Mouse (Mus musculus) midbrain, embryonic 12.5 days (tissue): ENCODE results near the gene Prr7. TPM values are rescaled to one million over a fixed set of nuclear protein-coding genes. Genes with fewer than 3 reads are reported as not detected.

ENCODE experiments used
- ATAC-seq: fragments of 200-750 bp; cut with Nextera tagmentation; 2 replicates; pipeline ENCODE4 v1.8.0; 2017; ENCODE audit warnings: low read depth, moderate TSS enrichment, moderate library complexity; ENCODE audit not compliant: low FRiP score
- H3K27ac ChIP-seq: fragments of 300-500 bp; sonication (generic); replicated peaks from 2 replicates; pipeline ENCODE4 v1.5.1; 2016; ENCODE audit warnings: mild to moderate bottlenecking
- H3K27me3 ChIP-seq: fragments of 300-500 bp; sonication (generic); 2 replicates; pipeline ENCODE4 v1.6.1; 2016; ENCODE audit warnings: mild to moderate bottlenecking
- H3K36me3 ChIP-seq: fragments of 300-500 bp; sonication (generic); 2 replicates; pipeline ENCODE4 v1.6.1; 2016
- H3K4me1 ChIP-seq: fragments of 300-500 bp; sonication (generic); 2 replicates; pipeline ENCODE4 v1.6.1; 2016
- H3K4me2 ChIP-seq: fragments of 300-500 bp; sonication (generic); replicated peaks from 2 replicates; pipeline ENCODE4 v1.6.1; 2016; ENCODE audit warnings: mild to moderate bottlenecking, moderate library complexity
- H3K4me3 ChIP-seq: fragments of 300-500 bp; sonication (generic); 2 replicates; pipeline ENCODE4 v1.5.1; 2016; ENCODE audit warnings: mild to moderate bottlenecking
- H3K9ac ChIP-seq: fragments of 300-500 bp; sonication (generic); replicated peaks from 2 replicates; pipeline ENCODE4 v1.6.1; 2016; ENCODE audit warnings: mild to moderate bottlenecking, moderate library complexity
- H3K9me3 ChIP-seq: fragments of 300-500 bp; sonication (generic); 2 replicates; pipeline ENCODE4 v1.6.1; 2016; ENCODE audit warnings: mild to moderate bottlenecking
- WGBS: fragments of 180-500 bp; shearing (Covaris S2); methylation state at CpG from one replicate; pipeline ENCODE4 v1.1.7; 2016; 5-methylcytosine and 5-hydroxymethylcytosine counted together
- polyA plus RNA-seq: library from polyadenylated mRNA; unstranded; fragments of >200 nt; fragmentation: Nextera tagmentation; extraction: Ambion mirVana; gene quantifications from 2 replicates; pipeline ENCODE4 v1.2.1, GENCODE M21; 2016

Prr7 gene
- polyA plus RNA-seq, 1 experiment from 2014 or later: 2.3 TPM

GRCm38 (mm10) chr13:55483071-55483470 is 19.0 kb downstream of the Prr7 start:
- Histone ChIP-seq H3K4me3 (peak overlapping the region; percentile 68), H3K27ac (peak overlapping the region; percentile 99), H3K4me1 (peaks cover 49% of the 10 kb centered on the region), H3K9ac (peak overlapping the region; percentile 46), H3K27me3 (no peaks in the 10 kb centered on the region), H3K4me2 (peak overlapping the region; percentile 96), H3K36me3 (peaks cover 53% of the 10 kb centered on the region), H3K9me3 (no peaks in the 10 kb centered on the region)
- WGBS: 53% methylated on average over 9 of the region's 9 CpGs
- no peak for ATAC-seq

- H3K27me3 ChIP-seq: no peaks in the 10 kb centered on the region
- H3K4me1 ChIP-seq: peaks cover 54% of the 10 kb centered on the region
- H3K4me3 ChIP-seq: peak overlapping the region; percentile 68
- ATAC-seq: peak; percentile 58
- peaks cover 50% of the 10 kb centered on the region for H3K36me3 ChIP-seq
- H3K9me3 ChIP-seq: no peaks in the 10 kb centered on the region
- peak overlapping the region; percentile 97; the same call in 1 of the 2 replicates for H3K9ac ChIP-seq
- H3K4me2 ChIP-seq: peak overlapping the region; percentile 96
- WGBS: 11% methylated on average over 15 of the region's 15 CpGs
- H3K27ac ChIP-seq: peak overlapping the region; percentile 99
Observed at GRCm38 (mm10) chr13:55483593-55483992, 19.5 kb downstream of the Prr7 start.

- WGBS: 11% methylated on average over 7 of the region's 7 CpGs
- Histone ChIP-seq H3K4me3 (peak overlapping the region; percentile 68), H3K27ac (peak overlapping the region; percentile 99), H3K4me1 (peaks cover 60% of the 10 kb centered on the region), H3K27me3 (no peaks in the 10 kb centered on the region), H3K36me3 (peaks cover 40% of the 10 kb centered on the region), H3K4me2 (peak overlapping the region; percentile 96), H3K9me3 (no peaks in the 10 kb centered on the region), H3K9ac (peak overlapping the region; percentile 97)
- no peak for ATAC-seq
Observed at GRCm38 (mm10) chr13:55484520-55485088, 20.5 kb downstream of the Prr7 start.

GRCm38 (mm10) chr13:55486029-55486794 is 22.1 kb downstream of the Prr7 start:
- no peaks in the 10 kb centered on the region for H3K9me3 ChIP-seq
- 38% methylated on average over 14 of the region's 14 CpGs for WGBS
- H3K36me3 ChIP-seq: peaks cover 24% of the 10 kb centered on the region
- peak overlapping the region; percentile 68 for H3K4me3 ChIP-seq
- no peaks in the 10 kb centered on the region for H3K27me3 ChIP-seq
- H3K4me2 ChIP-seq: peak overlapping the region; percentile 96
- peaks cover 60% of the 10 kb centered on the region for H3K4me1 ChIP-seq
- no peak for ATAC-seq
- H3K27ac ChIP-seq: peak overlapping the region; percentile 99
- peak overlapping the region; percentile 97 for H3K9ac ChIP-seq

GRCm38 (mm10) chr13:55486916-55487577 is 23.0 kb downstream of the Prr7 start:
- ATAC-seq: peak; percentile 53
- peak overlapping the region; percentile 96 for H3K4me2 ChIP-seq

GRCm38 (mm10) chr13:55487578-55488498 is 23.8 kb downstream of the Prr7 start, which contains the start of gene Dbn1:
TSS of gene Dbn1 (minus strand) at chr13:55488111.
- 1% methylated on average over 58 of the region's 83 CpGs for WGBS
- H3K9me3 ChIP-seq: no peaks in the 10 kb centered on the region
- ATAC-seq: peak; percentile 82
- peak within 1 kb of the TSS; percentile 96 for H3K4me2 ChIP-seq
- H3K27me3 ChIP-seq: no peaks in the 10 kb centered on the region
- peak within 1 kb of the TSS; percentile 97 for H3K9ac ChIP-seq
- H3K27ac ChIP-seq: peak within 1 kb of the TSS; percentile 99
- peaks cover 50% of the 10 kb centered on the region for H3K4me1 ChIP-seq
- H3K4me3 ChIP-seq: peak within 1 kb of the TSS; percentile 68
- H3K36me3 ChIP-seq: peaks cover 7% of the 10 kb centered on the region

More at GRCm38 (mm10) chr13:55486916-55487577, 23.0 kb downstream of the Prr7 start:
- 1% methylated on average over 23 of the region's 29 CpGs for WGBS
- Histone ChIP-seq H3K4me1 (peaks cover 58% of the 10 kb centered on the region), H3K36me3 (peaks cover 15% of the 10 kb centered on the region), H3K9ac (peak overlapping the region; percentile 97), H3K4me3 (peak overlapping the region; percentile 68), H3K9me3 (no peaks in the 10 kb centered on the region), H3K27ac (peak overlapping the region; percentile 99), H3K27me3 (no peaks in the 10 kb centered on the region)

- 31% methylated on average over 2 of the region's 2 CpGs for WGBS
- 0 out of 2 replicates have a peak overlapping the region, but pooled peaks have one; percentile 26 for H3K27ac ChIP-seq
- H3K36me3 ChIP-seq: peaks cover 10% of the 10 kb centered on the region
- H3K27me3 ChIP-seq: peaks cover 5% of the 10 kb centered on the region
- H3K4me1 ChIP-seq: peaks cover 30% of the 10 kb centered on the region
- no peak overlapping the region for H3K9ac ChIP-seq
- H3K4me3 ChIP-seq: no peak overlapping the region
- no peak overlapping the region for H3K4me2 ChIP-seq
- no peak for ATAC-seq
- H3K9me3 ChIP-seq: no peaks in the 10 kb centered on the region
Observed at GRCm38 (mm10) chr13:55494257-55494656, 30.2 kb downstream of the Prr7 start.

GRCm38 (mm10) chr13:55494883-55495621 is 31.0 kb downstream of the Prr7 start:
- Histone ChIP-seq H3K9ac (peak overlapping the region; percentile 39; the same call in 1 of the 2 replicates), H3K9me3 (no peaks in the 10 kb centered on the region), H3K4me1 (peaks cover 29% of the 10 kb centered on the region), H3K27me3 (peaks cover 5% of the 10 kb centered on the region), H3K4me2 (no peak overlapping the region), H3K36me3 (peaks cover 10% of the 10 kb centered on the region), H3K4me3 (no peak overlapping the region), H3K27ac (no peak overlapping the region; the same call in 1 of the 2 replicates)
- ATAC-seq: 0 out of 2 replicates have a peak, but pooled peaks have one; percentile 47
- whole genome bisulfite sequencing: 24% methylated on average over 18 of the region's 18 CpGs

GRCm38 (mm10) chr13:55495702-55496101 is 31.6 kb downstream of the Prr7 start:
- H3K27ac ChIP-seq: 0 out of 2 replicates have a peak overlapping the region, but pooled peaks have one; percentile 15
- WGBS: 15% methylated on average over 4 of the region's 4 CpGs
- no peak for ATAC-seq
- peaks cover 29% of the 10 kb centered on the region for H3K4me1 ChIP-seq
- H3K4me3 ChIP-seq: no peak overlapping the region
- peaks cover 5% of the 10 kb centered on the region for H3K27me3 ChIP-seq
- no peaks in the 10 kb centered on the region for H3K9me3 ChIP-seq
- H3K9ac ChIP-seq: no peak overlapping the region
- peaks cover 16% of the 10 kb centered on the region for H3K36me3 ChIP-seq
- 0 out of 2 replicates have a peak overlapping the region, but pooled peaks have one; percentile 11 for H3K4me2 ChIP-seq

GRCm38 (mm10) chr13:55496661-55497060 is 32.6 kb downstream of the Prr7 start:
- H3K4me1 ChIP-seq: peaks cover 29% of the 10 kb centered on the region
- no peak for ATAC-seq
- WGBS: 94% methylated on average over 6 of the region's 6 CpGs
- H3K9me3 ChIP-seq: no peaks in the 10 kb centered on the region
- H3K36me3 ChIP-seq: peaks cover 17% of the 10 kb centered on the region
- H3K27ac ChIP-seq: no peak overlapping the region
- no peak overlapping the region for H3K9ac ChIP-seq
- no peak overlapping the region for H3K4me2 ChIP-seq
- H3K4me3 ChIP-seq: no peak overlapping the region
- peaks cover 5% of the 10 kb centered on the region for H3K27me3 ChIP-seq
